Mouse (Mus musculus): ENCODE measurements around the gene Fam228b. TPM values are rescaled to one million over a fixed set of nuclear protein-coding genes. Genes with fewer than 3 reads are reported as not detected.

The Fam228b gene
- total RNA-seq, 2 experiments from 2014 or later, result 21.4 to 22.6 TPM

Other genes with a start within 250 kb of the Fam228b start
- gene Itsn2, start 176.6 kb downstream of the Fam228b start, total RNA-seq (2021), result 10 to 100 TPM; 77.7 to 78.0 TPM
- gene Gm3625, start 176.3 kb downstream of the Fam228b start, total RNA-seq (2021), result not detected
- gene Fam228a, start 30.8 kb downstream of the Fam228b start, total RNA-seq (2021), result 1 to 10 TPM; 2.3 to 3.1 TPM
- gene Pfn4, start 245 bp downstream of the Fam228b start, total RNA-seq (2021), result 10 to 100 TPM; 12.4 to 12.6 TPM
- gene Sf3b6, start 48.3 kb upstream of the Fam228b start, total RNA-seq (2021), result 10 to 100 TPM; 79.2 to 84.6 TPM
- 100 to 1,000 TPM; 106 to 107 TPM for gene Fkbp1b, start 72.3 kb upstream of the Fam228b start, total RNA-seq (2021)
- gene Wdcp, start 74.0 kb upstream of the Fam228b start, total RNA-seq (2021), result 10 to 100 TPM; 11.9 to 12.0 TPM
- under 1 TPM; 0.41 to 0.52 TPM for gene Mfsd2b, start 105.1 kb upstream of the Fam228b start, total RNA-seq (2021)
- gene Ubxn2a, start 138.4 kb upstream of the Fam228b start, total RNA-seq (2021), result 10 to 100 TPM; 43.2 to 49.6 TPM
- gene Atad2b, start 148.1 kb upstream of the Fam228b start, total RNA-seq (2021), result 10 to 100 TPM; 26.1 to 29.2 TPM

Data from layer of hippocampus, postnatal 14 days (tissue).